Mouse (Mus musculus): ENCODE data around the gene Zfp148.

Zfp148 gene

DNA sequence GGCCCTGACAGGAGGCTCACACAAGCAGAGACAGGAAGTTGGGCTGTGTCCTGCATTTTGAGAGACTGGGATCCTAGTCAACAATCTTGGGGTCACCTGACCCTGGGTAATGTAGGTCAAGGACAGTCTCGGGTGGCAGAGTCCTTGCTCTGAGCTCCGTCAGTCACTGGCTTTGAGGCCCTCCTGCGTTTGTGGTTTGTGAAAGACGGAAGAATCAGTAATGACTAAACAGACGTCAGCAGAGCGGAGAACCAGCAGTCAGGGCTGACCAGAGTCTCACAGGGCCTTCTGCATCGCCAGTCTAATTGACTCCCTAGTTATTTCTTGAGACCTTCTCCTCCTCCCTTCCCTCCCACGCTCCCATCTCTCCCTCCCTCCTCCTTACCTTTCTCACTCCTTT is 150.5 kb downstream of the Zfp148 start:
- DNase-seq (ENCODE audit: low spot score): no peak

DNA sequence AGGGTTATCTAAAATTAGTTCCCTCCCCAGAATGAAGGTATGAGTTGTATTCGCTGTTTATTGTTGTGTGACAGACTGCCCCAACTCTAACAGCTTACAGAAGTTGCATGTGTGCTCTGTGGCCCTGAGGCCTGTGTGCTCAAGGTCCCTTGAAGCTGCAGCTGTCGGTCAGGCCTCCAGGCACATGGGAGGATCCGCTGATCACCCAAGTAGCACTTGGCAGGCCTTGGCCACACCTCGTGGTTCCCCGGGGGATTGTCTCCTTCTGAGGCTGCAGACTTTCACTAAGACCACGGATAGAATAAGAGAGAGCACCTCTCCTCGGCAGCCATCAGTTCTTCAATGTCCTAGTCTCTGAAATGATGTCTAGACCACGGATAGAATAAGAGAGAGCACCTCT is 155.8 kb downstream of the Zfp148 start:
- no peak for DNase-seq (ENCODE audit: low spot score)

DNA sequence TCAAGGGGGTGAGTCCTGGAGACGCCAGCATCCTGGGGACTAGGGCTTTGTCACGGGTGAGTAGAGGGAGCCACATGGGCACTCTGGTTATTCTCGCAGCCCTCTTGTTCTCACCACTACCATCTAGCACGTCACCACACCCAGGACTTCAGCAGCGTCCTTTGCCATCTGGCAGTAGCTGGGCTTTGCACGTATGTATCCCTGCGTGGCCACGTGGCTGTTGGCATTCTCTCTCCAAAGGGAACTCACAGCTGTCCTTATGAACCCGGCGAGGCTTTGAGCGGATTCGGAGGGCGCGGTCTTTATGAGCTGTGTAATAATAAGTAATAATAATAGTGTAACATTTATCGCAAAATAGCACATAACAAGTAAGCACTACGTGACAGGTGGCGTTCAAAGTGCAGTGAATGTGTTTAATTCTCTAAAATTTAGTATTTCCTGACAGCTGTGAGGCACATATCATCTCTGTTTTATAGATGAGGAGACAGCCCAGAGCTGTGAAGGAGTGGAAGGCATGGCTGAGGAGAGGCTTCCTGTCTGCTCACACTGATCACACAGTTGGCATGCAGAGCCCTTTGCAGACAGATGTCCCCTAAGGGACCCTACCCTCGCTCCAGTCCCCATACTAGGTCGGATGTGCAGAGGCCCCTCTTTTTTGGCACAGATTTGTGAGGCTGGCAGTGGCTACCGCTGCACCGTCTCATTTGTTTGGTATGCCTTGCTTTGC is 157.0 kb downstream of the Zfp148 start:
- DNase-seq (ENCODE audit: low spot score): no peak

DNA sequence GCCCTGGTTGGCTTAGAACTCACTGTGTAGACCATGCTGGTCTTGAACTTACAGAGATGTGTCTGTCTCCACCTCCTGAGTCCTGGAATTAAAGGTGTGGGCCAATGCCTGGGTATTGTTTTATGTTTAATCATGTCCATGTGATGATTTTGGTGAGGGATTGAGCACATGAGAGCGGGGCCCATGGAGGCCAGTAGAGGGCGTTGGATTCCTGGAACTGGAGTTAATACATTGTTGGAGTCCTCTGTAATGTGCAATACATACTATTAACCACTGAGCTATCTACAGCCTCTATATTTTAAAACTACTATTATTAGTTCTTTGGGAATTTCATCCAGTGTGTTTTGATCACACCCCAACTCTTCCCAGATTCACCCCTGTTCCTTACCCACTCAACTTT is 163.7 kb downstream of the Zfp148 start:
- DNase-seq (ENCODE audit: low spot score): no peak

DNA sequence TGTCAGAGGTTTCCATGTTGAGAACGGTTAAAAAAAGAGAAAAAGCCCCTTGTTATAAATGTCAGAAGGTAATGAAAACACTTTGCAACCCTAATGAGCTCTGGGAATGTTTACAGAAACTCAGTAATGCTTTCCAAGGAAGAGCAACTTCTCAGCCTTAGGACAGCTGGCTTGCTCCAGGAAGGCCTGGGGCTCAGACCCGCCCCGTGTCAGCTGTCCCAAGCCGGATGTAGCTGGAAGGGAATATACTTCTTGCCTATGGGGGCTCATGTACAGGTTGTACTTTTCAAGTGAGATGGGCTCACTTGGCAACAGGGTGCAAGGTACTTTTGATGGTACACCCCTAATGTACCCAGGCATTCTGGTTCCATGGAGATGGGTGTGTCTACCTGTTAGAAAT is 164.9 kb downstream of the Zfp148 start:
- no peak for DNase-seq (ENCODE audit: low spot score)

DNA sequence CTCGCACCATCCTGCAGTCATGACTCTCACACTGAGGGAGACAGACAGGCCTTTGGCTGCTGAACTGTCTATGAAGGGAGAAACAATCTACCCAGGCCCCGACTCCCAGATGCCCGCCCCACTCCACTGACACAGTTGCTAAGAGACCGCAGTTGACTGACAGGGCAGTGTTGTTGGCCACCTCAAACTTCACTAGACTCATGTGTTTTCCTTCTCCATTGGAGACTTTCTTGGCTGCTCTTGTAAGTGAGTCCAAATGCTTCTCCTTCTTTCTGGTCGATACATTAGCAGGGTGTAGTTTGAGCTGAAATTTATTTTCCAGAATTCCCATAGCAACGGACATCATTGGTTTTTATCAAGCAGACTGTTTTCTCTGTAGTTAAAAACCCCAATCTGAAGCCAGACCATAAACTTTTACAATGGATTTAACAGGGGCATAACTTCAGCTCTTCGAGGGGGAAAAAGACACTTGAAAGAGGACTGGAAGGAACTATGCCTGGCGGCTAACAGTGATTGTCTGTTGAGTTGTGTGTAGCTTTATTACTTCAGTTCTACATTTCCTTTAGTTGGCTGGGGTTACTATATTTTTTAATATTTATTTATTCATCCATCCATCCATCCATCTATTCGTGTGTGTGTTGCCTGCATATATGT is 173.2 kb downstream of the Zfp148 start:
- no peak for DNase-seq (ENCODE audit: low spot score)
